Mouse (Mus musculus) c-Kit-negative CD71-positive TER-119-positive erythroid progenitor cells, embryonic 14.5 days (primary cell): ENCODE measurements around the gene Tob2.

Experiments
- DNase-seq: peaks from one replicate; pipeline ENCODE4 v3.0.0-alpha.2; 2013; ENCODE audit warnings: low read depth, low spot score

The Tob2 gene

GRCm38 (mm10) chr15:81858517-81859329 lies at the start of gene Tob2:
Gene Tob2, minus strand, starts transcription at chr15:81858796.
- peak; percentile 56 for DNase-seq

DNA sequence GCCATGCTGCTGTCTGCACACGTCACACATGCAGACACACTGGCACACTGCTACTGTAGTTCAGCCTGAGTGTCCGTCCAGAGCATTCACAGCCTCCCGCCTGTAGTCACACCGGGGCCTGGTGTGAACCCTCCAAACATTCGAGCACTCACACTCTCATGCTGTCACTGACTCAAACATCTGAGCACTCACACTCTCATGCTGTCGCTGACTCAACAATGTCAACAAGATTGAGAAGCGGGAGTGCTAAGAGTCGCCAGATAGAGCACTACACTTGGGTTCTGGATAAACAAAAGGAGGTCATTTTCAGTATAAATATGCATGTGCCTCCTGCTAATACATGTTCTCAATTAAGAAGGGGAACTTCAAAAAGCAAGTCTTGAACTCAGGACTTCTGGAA lies 49.4 kb upstream of the Tob2 start:
- DNase-seq: no peak

DNA sequence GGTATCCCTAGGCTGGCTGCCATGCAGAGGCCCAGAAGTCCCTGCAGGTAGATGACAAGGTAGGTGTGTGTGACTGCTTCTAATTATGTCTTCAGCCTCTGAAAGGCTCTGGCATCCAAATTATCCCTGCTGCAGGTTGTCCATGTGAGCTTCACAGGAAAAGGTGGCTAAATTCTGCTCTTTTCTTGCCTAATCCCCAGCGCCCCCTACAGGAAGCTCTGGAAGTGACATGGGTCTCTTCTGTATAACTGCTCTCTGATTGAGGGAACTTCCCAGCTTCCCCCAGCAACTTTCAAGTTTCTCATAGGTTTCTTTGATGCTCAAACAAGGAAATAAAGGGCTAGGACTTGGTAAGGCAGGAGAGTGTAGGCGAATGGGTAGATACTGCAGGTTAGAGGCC lies 46.3 kb upstream of the Tob2 start:
- DNase-seq: peak; percentile 56

DNA sequence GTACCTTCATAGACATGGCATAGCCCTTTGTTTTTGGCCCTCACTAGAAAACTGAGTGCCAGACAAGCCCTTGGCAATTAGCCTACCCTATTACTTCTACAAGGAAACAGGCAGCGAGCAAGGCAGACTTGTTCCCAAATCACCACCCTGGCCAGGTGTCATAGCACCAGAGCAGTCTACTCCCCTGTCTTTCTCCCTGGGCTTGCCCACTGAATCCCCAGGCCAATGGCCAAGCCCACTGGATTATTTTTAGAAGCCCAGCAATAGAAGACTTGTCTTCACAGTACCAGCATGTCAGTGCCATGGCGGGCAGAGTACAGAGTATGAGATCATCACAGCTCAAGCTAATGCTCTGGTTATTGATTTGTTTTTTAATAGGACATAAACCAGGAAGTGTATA lies 40.2 kb upstream of the Tob2 start:
- no peak for DNase-seq

- DNase-seq: no peak
Observed at GRCm38 (mm10) chr15:81897607-81898285, 39.1 kb upstream of the Tob2 start.

- no peak for DNase-seq
Observed at GRCm38 (mm10) chr15:81896407-81896806, 37.8 kb upstream of the Tob2 start.

GRCm38 (mm10) chr15:81894002-81894401 lies 35.4 kb upstream of the Tob2 start:
- no peak for DNase-seq

- DNase-seq: peak; percentile 86
Observed at GRCm38 (mm10) chr15:81891822-81892580, 33.4 kb upstream of the Tob2 start.

DNA sequence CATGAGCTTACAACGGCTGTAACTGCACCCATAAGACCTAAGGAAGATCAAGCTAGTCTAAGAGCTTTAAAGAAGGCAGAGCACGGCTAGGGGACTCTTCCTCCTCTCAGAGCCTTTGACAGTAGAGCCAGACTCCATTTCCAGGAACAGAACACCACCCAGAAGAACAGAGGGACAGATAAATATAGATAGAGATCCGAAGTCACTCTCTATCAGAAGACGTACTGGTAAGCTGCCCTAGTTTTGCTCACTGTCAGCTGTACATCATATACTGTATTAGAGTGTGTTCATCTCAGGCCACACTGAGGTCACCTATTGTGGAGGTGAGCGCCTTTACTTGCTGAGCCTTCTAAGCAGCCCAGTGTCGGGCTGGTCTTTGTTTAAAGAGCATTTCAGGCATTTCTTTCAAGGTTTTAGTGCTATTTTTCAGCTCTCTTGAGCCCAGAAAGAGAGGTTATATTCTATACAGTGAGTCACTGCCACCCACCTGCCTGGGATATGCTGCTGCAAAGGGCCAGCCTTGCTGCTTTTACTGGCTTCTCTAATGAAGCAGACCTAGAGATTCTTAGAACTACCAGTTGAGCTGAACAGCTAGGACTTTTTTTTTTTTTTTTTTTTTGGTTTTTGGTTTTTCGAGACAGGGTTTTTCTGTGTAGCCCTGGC lies 32.7 kb upstream of the Tob2 start:
- DNase-seq: no peak

DNA sequence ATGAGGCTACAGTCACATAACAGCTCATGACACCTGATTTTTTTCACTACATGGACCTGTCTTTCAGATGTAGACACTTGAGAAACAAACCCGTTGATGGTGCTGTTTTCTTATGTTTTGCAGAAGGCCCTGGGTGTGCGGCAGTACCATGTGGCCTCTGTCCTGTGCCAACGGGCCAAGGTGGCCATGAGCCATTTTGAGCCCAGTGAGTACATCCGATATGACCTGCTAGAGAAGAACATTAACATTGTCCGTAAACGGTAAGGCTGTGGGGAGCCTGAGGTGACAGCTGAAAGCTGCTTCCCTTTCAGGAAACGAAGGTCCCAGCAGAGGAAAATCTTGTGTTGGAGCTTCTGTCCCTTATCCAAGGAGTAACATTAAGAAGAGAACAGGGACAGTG lies 30.6 kb upstream of the Tob2 start:
- DNase-seq: no peak

DNA sequence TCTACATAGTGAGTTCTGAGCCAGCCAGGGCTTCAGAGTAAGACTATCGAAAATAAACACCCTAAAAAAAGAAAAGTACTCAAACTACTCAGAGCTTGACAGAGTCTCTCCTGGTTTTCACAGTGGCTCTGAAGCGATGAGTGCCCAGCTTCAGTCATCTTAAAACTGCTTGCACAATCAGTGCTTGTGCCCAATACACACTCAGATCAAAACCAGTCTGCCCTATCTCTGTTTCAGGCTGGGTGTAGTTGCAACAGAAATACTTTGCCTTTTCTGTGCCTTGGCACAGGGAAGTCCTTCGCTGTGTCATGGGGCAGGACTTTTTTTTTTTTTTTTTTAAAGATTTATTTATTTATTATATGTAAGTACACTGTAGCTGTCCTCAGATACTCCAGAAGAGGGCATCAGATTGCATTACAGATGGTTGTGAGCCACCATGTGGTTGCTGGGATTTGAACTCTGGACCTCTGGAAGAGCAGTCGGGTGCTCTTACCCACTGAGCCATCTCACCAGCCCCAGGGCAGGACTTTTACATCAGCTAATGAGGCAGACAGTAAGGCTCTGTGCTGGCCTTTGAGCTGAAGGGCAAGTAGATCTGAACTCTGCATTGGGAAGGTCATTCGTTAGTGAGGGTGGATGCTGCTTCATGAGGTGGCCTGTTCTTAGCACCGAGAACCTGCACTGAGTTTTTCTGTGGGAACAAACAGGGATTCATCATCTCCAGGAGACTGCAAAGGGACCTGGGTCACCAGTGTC lies 28.4 kb upstream of the Tob2 start:
- DNase-seq: no peak

GRCm38 (mm10) chr15:81885418-81885934 lies 26.9 kb upstream of the Tob2 start:
- DNase-seq: no peak

DNA sequence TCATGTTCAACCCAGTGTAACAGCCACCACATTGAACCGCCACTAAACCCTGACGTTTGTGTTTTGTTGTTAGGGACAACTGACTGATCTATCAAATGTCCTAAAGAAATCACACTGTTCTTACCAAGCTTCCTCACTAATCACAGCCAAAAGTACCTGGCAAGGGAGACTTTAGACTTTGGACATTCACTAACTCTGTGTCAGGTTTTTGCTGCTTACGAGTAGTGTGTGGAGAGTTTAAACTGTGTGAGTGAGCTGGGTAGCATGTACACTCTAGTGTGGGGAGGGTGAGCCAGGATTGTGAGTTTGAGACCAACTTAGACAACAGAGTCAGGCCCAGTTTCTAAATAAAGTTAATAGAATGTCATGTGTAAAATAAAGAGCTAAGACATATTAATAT lies 23.8 kb upstream of the Tob2 start:
- no peak for DNase-seq

DNA sequence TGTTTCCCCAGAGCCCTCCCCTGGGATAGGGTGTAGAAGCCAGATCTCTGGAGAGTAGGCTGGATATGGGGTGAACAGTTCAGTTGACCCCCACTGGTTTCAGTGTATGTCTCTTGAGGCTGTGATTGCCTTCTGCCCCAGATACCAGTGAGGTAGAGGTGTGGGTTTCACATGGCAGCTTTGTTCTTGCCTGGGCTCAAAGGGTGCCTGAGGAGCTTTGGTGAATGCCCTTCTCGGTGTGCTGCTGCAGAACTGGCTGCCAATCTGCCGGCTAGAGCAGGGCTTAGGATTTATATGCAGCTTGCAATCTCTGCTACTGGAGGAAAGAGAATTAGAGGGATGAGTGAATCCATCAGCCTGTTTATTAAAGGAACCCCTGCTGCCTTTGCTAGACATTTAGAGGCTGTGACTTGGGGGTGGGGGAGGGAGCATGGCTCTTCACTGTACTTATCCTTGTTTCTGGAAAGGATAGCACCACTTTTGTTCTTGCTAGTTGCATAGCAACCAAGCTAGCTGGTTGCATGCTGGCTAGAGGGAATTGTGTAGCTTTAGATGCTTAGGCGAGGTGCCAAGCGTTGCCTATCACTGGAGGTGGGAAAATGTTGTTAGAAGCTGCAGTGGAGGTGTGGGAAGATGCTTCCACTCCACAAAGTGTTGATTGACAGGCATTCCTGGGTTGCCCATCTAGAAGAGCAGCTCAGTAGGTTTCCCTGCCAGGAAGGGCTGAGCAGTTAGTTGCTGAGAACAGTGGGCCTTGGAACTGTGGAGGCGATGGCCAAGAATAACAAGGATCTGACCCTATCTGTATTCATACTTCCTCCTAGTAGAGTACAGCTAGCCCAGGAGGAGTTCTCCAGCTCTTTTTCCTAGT lies 21.2 kb upstream of the Tob2 start:
- DNase-seq: no peak

- peak; percentile 100 for DNase-seq
Observed at GRCm38 (mm10) chr15:81872262-81873136, 13.9 kb upstream of the Tob2 start, which contains the start of gene Aco2. Gene Aco2, plus strand, starts transcription at chr15:81872309.

DNA sequence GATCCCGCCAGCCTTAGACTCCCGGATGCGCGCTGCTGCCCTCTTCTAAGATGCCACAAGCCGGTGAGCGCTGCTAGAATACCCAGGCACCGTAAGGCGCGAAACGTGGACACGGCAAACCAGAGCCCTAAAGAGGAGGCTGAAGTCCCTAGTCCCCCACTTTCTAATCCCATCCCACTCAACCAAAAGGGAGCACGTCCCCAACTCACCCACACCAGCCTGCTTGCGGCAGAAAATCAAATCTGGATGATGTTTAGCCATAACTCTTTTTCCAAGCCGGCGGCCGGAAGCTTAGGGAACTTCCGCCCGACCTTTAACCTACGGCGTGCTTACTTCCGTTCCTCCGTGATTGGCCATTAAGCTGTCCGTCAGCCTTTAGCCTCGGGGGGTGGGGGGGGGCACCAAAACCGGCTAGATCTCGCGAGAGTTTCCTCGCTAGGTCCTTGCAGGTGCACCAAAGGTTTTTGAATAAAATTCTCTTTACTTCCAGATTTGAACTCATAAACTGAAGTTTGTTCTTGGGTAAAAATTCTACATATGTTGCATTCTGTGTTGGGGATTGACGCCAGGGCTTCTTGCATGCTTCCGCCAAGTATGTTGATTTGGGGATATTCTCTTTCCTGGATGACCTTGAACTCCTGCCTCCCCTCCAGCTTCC lies 13.1 kb upstream of the Tob2 start, which contains the start of gene Phf5a:
TSS of gene Phf5a (minus strand) at position 308 of the 658 bp plus-strand sequence.
- peak; percentile 90 for DNase-seq

DNA sequence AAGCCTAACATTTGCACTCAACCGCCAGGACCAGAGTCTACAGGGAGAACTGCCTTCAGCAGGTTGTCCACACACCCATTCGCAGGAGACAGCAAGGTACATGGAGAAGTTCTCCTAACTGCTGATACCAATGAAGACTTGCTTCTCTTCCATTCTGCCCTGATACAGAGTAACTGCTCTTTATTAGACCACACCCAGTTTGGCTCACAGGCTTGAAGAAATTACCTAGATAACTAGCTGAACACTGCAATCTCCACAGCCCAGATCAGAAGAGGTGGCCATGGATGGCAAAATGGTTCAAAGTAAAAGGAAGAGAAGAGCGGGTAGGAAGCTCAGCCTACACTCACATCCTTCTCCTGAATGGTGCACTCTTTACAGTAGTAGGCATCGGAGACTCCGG lies 11.4 kb upstream of the Tob2 start:
- no peak for DNase-seq

DNA sequence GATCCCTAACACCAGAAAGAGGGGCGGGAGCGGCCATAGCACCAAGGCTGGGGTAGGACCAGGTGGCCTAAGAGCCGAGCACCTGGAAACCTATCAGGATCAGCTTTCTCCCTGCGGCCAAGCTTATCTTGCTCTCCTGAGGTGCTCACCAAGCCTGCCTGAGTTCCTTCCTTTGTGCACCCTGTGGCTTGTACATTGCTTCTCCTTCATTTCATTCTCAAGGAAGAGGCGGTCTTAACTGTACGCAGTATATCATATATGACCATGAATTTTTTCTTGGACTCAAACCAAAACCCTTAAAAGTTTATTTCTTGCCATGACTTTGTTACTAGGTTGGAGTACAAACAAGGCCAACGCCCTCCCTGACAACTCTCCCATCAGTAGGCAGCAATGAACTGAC lies 5.6 kb upstream of the Tob2 start:
- no peak for DNase-seq
